Mouse (Mus musculus) liver, embryonic 12.5 days (tissue): ENCODE results near the gene Eef1akmt1. TPM values are rescaled to one million over a fixed set of nuclear protein-coding genes. Genes with fewer than 3 reads are reported as not detected.
A peak's percentile ranks its signal among the peaks of the same experiment; 100 is the strongest.

Experiments used
- ATAC-seq: fragments of 200-750 bp; cut with Nextera tagmentation; 2 replicates; pipeline ENCODE4 v1.8.0; 2017; ENCODE audit warnings: moderate number of reproducible peaks, mild to moderate bottlenecking, moderate library complexity
- H3K27ac ChIP-seq: fragments of 300-500 bp; sonication (generic); 2 replicates; pipeline ENCODE4 v1.5.1; 2016; ENCODE audit warnings: mild to moderate bottlenecking
- H3K27me3 ChIP-seq: fragments of 300-500 bp; sonication (generic); replicated peaks from 2 replicates; pipeline ENCODE4 v1.6.1; 2016; ENCODE audit warnings: mild to moderate bottlenecking, moderate library complexity
- H3K36me3 ChIP-seq: fragments of 300-500 bp; sonication (generic); 2 replicates; pipeline ENCODE4 v1.6.1; 2016; ENCODE audit warnings: mild to moderate bottlenecking, moderate library complexity
- H3K4me1 ChIP-seq: fragments of 300-500 bp; sonication (generic); 2 replicates; pipeline ENCODE4 v1.6.1; 2016
- H3K4me2 ChIP-seq: fragments of 300-500 bp; sonication (generic); 2 replicates; pipeline ENCODE4 v1.6.1; 2016; ENCODE audit warnings: mild to moderate bottlenecking, moderate library complexity
- H3K4me3 ChIP-seq: fragments of 300-500 bp; sonication (generic); 2 replicates; pipeline ENCODE4 v1.5.1; 2016; ENCODE audit warnings: mild to moderate bottlenecking, moderate library complexity
- H3K9ac ChIP-seq: fragments of 300-500 bp; sonication (generic); 2 replicates; pipeline ENCODE4 v1.6.1; 2016; ENCODE audit warnings: mild to moderate bottlenecking, moderate library complexity
- H3K9me3 ChIP-seq: fragments of 300-500 bp; sonication (generic); replicated peaks from 2 replicates; pipeline ENCODE4 v1.6.1; 2016; ENCODE audit warnings: mild to moderate bottlenecking, moderate library complexity
- WGBS: fragments of 180-500 bp; shearing (Covaris S2); methylation state at CpG from one replicate; pipeline ENCODE4 v1.1.7; 2016; ENCODE audit not compliant: insufficient replicate concordance; 5-methylcytosine and 5-hydroxymethylcytosine counted together
- polyA plus RNA-seq: library from polyadenylated mRNA; unstranded; fragments of >200 nt; fragmentation: Nextera tagmentation; extraction: Ambion mirVana; gene quantifications from 2 replicates; pipeline ENCODE4 v1.2.1, GENCODE M21; 2016

Gene Eef1akmt1
- polyA plus RNA-seq, 1 experiment from 2014 or later: 54.5 TPM

DNA sequence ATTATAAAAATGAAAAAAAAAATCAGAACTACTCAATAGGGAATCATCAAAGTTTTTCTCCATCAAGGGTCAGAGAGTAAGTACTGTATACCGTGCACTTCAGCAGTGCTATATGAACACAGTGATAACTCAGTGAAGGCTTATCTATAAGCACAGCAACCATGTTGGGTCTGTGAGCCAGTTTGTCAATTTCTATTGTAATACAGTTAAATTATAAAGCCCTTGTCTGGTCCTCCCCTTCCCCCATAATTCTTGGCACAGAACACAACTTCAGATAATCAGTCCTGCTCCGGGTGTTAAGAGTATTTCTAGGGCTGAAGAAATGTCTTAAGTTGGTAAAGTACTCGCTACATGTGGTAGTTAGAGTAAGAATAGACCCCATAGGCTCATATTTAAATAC, 20.4 kb upstream of the Eef1akmt1 start:
- Histone ChIP-seq H3K4me1 (no peaks in the 10 kb centered on the region), H3K27me3 (no peaks in the 10 kb centered on the region), H3K4me3 (no peak overlapping the region), H3K9ac (no peak overlapping the region), H3K4me2 (no peak overlapping the region), H3K27ac (no peak overlapping the region), H3K9me3 (no peaks in the 10 kb centered on the region), H3K36me3 (peaks cover 93% of the 10 kb centered on the region)
- WGBS: 70% methylated on average over 3 of the region's 3 CpGs
- ATAC-seq: no peak

DNA sequence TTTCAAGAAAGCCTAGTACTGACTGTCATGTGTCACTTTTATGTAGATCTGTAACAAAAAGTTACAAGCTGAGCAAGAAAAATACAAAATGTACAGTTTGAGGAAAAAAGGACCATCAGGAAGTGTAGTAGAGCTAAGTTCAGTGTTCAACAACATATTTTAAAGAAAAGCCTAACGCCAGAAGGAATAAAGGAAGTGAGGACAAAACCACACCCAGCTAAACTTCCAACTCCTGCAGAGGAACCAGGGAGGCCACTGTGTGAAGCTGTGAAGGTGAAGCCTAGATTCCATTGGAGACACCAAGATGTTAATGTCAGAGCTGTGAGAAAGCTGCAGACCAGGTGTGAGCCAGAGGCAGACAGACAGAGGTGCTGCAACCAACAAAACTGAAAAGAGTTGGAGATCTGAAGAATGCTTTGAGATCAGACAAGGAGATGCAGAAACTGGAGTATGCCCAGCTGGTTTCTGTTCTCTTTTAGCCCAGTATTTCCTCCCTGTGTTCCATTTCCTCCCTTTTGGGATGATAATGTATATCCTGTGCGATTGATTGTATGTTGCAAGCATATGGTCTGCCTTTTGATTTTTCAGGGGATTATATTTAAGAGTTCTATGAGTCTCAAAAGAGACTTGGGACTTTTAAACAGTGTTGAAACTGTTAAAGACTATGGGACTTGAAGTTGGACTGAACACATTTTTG, 5.1 kb upstream of the Eef1akmt1 start:
- Histone ChIP-seq H3K27me3 (no peaks in the 10 kb centered on the region), H3K27ac (no peak overlapping the region), H3K9me3 (no peaks in the 10 kb centered on the region), H3K4me2 (no peak overlapping the region), H3K36me3 (peaks cover 46% of the 10 kb centered on the region), H3K4me1 (no peaks in the 10 kb centered on the region), H3K9ac (no peak overlapping the region), H3K4me3 (no peak overlapping the region)
- ATAC-seq: no peak
- WGBS: 73% methylated on average over 2 of the region's 2 CpGs

DNA sequence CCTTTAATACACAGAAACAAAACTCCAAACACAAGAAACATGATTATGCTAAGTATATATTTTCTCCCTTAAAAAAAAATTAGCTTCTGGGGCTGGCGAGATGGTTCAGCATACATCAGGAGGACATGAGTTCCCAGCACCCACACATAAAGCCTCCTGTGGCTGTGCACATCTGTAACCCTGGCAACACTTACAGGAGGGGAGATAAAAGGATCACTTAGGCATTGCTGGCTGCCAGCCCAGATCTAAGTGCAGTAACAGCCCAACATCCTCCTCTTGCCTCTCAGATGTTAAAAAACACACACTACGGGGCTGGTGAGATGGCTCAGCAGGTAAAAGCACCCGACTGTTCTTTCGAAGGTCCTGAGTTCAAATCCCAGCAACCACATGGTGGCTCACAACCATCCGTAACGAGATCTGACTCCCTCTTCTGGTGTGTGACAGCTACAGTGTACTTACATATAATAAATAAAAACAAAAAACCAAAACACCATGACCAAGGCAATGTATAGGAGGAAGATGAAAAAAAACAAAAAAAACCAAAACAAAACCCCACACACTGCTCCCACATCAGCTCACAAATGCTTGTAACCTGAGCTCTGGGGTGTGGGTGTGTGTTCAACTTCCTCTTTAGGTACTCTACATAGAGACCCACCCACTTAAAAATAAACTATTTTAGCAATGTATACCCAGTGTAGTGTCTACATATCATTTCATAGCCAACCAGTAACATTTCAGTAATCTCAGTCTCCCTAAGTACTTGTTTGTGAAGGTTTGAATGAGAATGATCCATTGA, 3.6 kb upstream of the Eef1akmt1 start:
- Histone ChIP-seq H3K27me3 (no peaks in the 10 kb centered on the region), H3K27ac (no peak overlapping the region), H3K9ac (no peak overlapping the region), H3K36me3 (peaks cover 33% of the 10 kb centered on the region), H3K4me2 (no peak overlapping the region), H3K4me1 (peaks cover 9% of the 10 kb centered on the region; the same call in 1 of the 2 replicates), H3K4me3 (no peak overlapping the region), H3K9me3 (no peaks in the 10 kb centered on the region)
- no peak for ATAC-seq
- 77% methylated on average over 6 of the region's 6 CpGs for WGBS

DNA sequence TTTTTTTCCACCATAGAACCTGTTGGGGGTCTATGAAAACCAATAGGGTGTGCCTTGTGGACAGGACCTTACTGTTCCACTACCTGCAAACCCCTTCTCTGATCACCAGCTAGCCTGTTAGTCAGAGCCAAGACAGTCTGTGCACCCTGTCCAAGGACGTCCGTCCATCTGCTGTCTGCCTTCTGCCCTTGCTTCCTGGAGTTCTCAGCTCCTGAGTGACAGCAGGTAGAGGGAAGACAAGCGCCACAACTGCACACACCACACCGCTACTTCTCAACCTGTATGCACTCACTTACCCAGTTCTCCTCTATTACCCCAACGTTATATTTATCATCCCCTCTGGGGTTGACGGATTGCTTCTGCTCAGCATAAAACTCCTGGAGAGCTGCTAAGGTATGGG, 5.8 kb downstream of the Eef1akmt1 start:
- Histone ChIP-seq H3K9me3 (no peaks in the 10 kb centered on the region), H3K36me3 (peaks cover 6% of the 10 kb centered on the region; the same call in 1 of the 2 replicates), H3K4me3 (no peak overlapping the region), H3K27ac (no peak overlapping the region), H3K27me3 (no peaks in the 10 kb centered on the region), H3K9ac (no peak overlapping the region), H3K4me1 (peaks cover 8% of the 10 kb centered on the region; the same call in 1 of the 2 replicates), H3K4me2 (no peak overlapping the region)
- ATAC-seq: no peak
- 85% methylated on average over 6 of the region's 6 CpGs for WGBS

DNA sequence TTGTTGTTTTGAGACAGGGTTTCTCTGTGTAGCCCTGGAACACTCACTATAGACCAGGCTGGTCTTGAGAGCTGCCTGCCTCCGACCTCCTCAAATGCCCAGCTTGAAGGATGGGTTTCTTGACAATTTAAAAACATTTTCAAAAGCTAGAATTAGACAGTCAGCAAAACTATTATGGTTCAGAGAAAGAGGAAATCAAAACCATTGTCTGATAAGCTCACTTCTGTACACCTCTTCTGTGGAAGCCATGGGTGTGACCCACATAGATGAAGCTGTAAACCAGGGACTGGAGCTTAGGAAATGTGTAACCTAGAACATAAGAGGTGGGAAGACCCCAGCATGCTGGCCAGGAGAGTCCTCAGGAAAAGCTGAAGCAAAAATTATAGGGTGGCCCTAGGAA, 14.5 kb downstream of the Eef1akmt1 start:
- H3K4me2 ChIP-seq: no peak overlapping the region
- H3K36me3 ChIP-seq: no peaks in the 10 kb centered on the region; the same call in 1 of the 2 replicates
- H3K27ac ChIP-seq: no peak overlapping the region
- H3K4me3 ChIP-seq: no peak overlapping the region
- no peaks in the 10 kb centered on the region for H3K27me3 ChIP-seq
- no peaks in the 10 kb centered on the region for H3K9me3 ChIP-seq
- H3K9ac ChIP-seq: no peak overlapping the region
- ATAC-seq: no peak
- WGBS: 78% methylated on average over 1 of the region's 1 CpGs
- H3K4me1 ChIP-seq: no peaks in the 10 kb centered on the region

DNA sequence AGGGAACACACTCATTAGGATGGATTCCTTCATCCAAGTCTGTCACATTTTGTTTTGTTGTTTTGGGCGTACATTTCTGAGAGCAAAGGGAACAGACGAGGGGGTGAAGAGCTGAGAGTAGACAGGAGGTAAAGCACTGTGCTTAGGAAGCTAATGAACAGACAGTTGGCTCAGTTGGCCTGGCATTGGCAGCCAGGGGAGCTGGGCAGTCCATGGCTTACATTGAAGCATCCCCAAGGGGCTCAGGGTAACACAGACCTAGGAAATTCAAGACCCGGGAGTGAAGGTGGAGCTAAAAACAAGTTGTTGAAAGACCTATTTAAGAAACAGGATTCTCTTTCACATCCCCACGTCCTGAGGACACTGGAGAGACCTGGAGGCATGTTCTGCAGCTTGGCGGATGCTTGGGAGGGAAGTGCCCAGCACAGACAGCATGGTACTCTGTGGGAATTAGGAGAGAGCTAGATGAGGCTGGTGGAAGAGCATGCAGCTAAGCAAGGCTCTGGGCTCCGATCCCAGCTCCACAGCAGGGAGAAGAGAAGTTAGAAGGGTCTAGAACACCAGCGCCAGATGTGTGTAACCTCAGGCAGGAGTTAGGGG, 15.8 kb downstream of the Eef1akmt1 start:
- no peaks in the 10 kb centered on the region for H3K27me3 ChIP-seq

DNA sequence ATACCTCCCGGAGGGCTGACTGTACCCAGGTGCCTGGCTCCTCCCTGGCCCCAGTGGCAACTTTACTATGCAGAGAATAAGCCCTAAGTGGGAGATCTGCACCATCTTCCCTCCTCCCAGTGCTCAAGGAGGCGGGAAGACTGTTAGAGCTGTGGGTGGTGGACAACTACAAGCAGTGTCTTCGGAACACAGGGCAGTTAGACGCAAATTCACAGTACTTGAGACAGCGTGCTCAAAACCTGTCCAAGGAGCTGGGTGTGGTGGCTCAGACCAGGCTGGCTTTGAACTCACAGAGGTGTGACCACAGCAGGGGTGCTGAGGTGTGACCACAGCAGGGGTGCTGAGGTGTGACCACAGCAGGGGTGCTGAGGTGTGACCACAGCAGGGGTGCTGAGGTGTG, 17.0 kb downstream of the Eef1akmt1 start:
- Histone ChIP-seq H3K4me1 (no peaks in the 10 kb centered on the region), H3K4me3 (no peak overlapping the region), H3K9me3 (no peaks in the 10 kb centered on the region), H3K4me2 (no peak overlapping the region), H3K9ac (no peak overlapping the region), H3K27ac (no peak overlapping the region), H3K27me3 (no peaks in the 10 kb centered on the region), H3K36me3 (peaks cover 7% of the 10 kb centered on the region)
- no peak for ATAC-seq
- 82% methylated on average over 5 of the region's 5 CpGs for WGBS

More for the DNA sequence above, 15.8 kb downstream of the Eef1akmt1 start:
- 72% methylated on average over 7 of the region's 7 CpGs for WGBS
- Histone ChIP-seq H3K4me1 (no peaks in the 10 kb centered on the region), H3K4me2 (no peak overlapping the region), H3K9me3 (no peaks in the 10 kb centered on the region), H3K36me3 (no peaks in the 10 kb centered on the region; the same call in 1 of the 2 replicates), H3K27ac (no peak overlapping the region), H3K9ac (no peak overlapping the region), H3K4me3 (no peak overlapping the region)
- no peak for ATAC-seq

DNA sequence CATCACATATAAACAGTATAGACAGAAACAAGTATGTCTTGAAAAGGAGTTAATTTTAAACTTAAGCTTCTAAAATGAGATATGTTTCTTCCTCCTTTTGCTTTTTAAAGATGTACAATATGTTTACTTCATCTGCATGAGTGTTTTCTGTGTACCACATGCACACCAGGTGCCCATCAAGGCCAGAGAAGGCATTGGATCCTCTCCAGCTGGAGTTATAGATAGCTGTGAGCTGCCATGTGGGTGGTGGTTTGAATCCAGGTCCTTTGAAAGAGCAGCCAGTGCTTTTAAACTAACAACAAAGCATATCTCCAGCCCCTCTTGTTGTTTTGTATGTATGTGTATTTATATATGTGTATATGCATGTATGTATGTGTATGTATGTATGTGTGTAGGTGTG, 18.5 kb downstream of the Eef1akmt1 start:
- H3K27ac ChIP-seq: no peak overlapping the region
- ATAC-seq: no peak
- no peaks in the 10 kb centered on the region for H3K27me3 ChIP-seq

DNA sequence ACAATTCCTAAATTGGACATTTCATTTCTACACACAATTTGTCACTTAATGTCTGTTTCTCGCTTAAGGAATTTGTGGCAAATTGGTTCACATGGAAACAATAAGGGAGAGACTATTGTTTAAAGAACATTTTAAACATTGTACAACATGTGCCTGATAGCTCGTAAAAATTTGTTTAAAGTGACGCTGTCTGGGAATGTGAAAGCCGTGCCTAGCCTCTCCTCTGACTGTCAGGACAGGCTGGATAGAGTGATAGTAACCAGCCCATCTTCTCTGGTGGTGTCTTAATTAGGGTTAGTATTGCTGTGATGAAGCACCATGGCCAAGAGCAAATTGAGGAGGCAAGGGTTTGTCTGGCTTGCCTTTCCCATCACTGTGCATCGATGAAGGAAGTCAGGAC, 24.4 kb downstream of the Eef1akmt1 start:
- Histone ChIP-seq H3K27me3 (peaks cover 9% of the 10 kb centered on the region), H3K36me3 (peaks cover 11% of the 10 kb centered on the region; the same call in 1 of the 2 replicates), H3K4me2 (no peak overlapping the region), H3K4me1 (peaks cover 27% of the 10 kb centered on the region), H3K9me3 (no peaks in the 10 kb centered on the region), H3K27ac (no peak overlapping the region), H3K9ac (no peak overlapping the region), H3K4me3 (no peak overlapping the region)
- 71% methylated on average over 5 of the region's 5 CpGs for WGBS
- no peak for ATAC-seq

More for the DNA sequence above, 18.5 kb downstream of the Eef1akmt1 start:
- H3K9ac ChIP-seq: no peak overlapping the region
- H3K36me3 ChIP-seq: peaks cover 11% of the 10 kb centered on the region
- no peak overlapping the region for H3K4me3 ChIP-seq
- no peak overlapping the region for H3K4me2 ChIP-seq
- no peaks in the 10 kb centered on the region for H3K9me3 ChIP-seq
- H3K4me1 ChIP-seq: no peaks in the 10 kb centered on the region

DNA sequence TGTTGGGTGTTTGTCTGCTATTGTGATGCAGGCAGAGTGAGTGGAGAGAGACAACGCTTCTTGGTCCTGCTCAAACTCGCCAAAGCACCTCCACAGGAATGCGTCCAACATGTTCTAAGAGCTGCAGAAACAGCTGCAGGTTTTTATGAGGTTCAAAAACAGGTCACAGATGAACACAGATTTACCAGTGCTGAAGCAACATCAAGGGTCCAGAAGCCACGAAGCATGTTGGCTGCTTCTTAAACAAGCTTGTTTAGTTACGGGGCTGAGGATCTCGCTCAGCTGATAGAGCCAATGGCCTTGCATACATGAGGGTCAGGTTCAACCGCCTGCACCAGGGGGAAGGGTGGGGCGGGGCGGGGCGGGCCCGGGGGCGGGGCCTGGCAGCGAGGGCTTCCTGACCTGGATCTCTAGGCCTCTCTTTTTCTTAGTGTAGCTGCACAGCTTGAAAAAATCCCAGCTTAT, 24.8 kb downstream of the Eef1akmt1 start:
- H3K27me3 ChIP-seq: peaks cover 14% of the 10 kb centered on the region
- H3K9me3 ChIP-seq: no peaks in the 10 kb centered on the region
- peaks cover 11% of the 10 kb centered on the region; the same call in 1 of the 2 replicates for H3K36me3 ChIP-seq
- no peak overlapping the region for H3K27ac ChIP-seq
- H3K4me3 ChIP-seq: no peak overlapping the region
- no peak overlapping the region for H3K9ac ChIP-seq
- peak overlapping the region; percentile 26 for H3K4me2 ChIP-seq
- 20% methylated on average over 13 of the region's 13 CpGs for WGBS
- peak; percentile 62; the same call in 1 of the 2 replicates for ATAC-seq
- peaks cover 27% of the 10 kb centered on the region for H3K4me1 ChIP-seq

DNA sequence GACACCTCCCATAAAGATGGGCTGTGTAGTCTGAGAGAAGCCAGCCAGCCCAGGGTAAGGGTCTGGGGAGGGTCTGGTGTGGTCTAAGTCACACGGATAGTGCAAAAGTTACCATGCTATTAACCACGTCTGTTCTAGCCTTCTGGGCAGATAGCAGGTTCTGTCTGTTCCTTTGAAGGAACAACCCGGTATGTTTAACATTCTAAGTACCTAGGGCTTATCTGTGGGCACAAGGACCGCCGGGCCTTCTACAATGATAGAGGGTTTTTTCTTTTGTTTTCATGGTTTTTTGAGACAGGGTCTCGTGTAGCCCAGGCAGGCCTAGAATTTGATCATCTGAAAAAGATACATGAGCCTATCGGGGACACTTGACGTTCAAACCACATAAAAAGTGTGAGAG, 25.3 kb downstream of the Eef1akmt1 start:
- Histone ChIP-seq H3K9ac (no peak overlapping the region), H3K36me3 (peaks cover 11% of the 10 kb centered on the region; the same call in 1 of the 2 replicates), H3K4me2 (peak overlapping the region; percentile 26; the same call in 1 of the 2 replicates), H3K4me3 (no peak overlapping the region), H3K4me1 (peaks cover 27% of the 10 kb centered on the region), H3K27ac (no peak overlapping the region), H3K9me3 (no peaks in the 10 kb centered on the region), H3K27me3 (peaks cover 18% of the 10 kb centered on the region)
- 39% methylated on average over 8 of the region's 8 CpGs for WGBS
- ATAC-seq: no peak

DNA sequence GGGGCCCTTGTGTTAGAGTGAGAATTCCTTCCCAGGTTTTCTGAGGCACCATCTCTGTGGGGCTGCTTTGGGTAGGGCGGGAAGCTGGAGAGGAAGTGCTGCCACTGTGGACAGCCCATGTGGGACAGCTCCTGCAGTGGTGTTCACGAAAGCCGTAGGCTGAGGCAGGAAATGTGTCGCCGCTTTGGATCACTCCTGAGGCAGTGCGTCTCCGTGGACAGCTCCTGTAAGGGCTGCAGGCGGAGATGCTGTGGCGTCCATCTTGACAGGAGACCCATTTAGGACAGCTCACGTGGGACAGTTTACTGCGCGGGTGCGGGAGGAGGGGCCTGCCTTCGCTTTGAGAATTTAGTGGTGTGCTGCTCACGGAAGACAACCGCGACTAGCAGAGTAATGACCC, 25.9 kb downstream of the Eef1akmt1 start:
- WGBS: 73% methylated on average over 17 of the region's 17 CpGs
- ATAC-seq: no peak
- Histone ChIP-seq H3K4me2 (no peak overlapping the region), H3K27ac (no peak overlapping the region), H3K36me3 (peaks cover 11% of the 10 kb centered on the region; the same call in 1 of the 2 replicates), H3K9me3 (no peaks in the 10 kb centered on the region), H3K4me3 (no peak overlapping the region), H3K9ac (no peak overlapping the region), H3K27me3 (peaks cover 24% of the 10 kb centered on the region), H3K4me1 (peaks cover 27% of the 10 kb centered on the region)
